Mouse (Mus musculus) retina, embryonic 14.5 days (tissue): Measurements from ENCODE around the gene Crlf2.

Source experiments
- DNase-seq: peaks from one replicate; pipeline ENCODE4 v3.0.0-alpha.2; 2015; ENCODE audit warnings: low spot score

Gene Crlf2

GRCm38 (mm10) chr5:109558404-109559160 lies at the start of gene Crlf2:
Gene Crlf2, minus strand, starts transcription at chr5:109558993.
- peak; percentile 92 for DNase-seq

- peak; percentile 57 for DNase-seq
Measured at GRCm38 (mm10) chr5:109602585-109602984, 43.8 kb upstream of the Crlf2 start.

DNA sequence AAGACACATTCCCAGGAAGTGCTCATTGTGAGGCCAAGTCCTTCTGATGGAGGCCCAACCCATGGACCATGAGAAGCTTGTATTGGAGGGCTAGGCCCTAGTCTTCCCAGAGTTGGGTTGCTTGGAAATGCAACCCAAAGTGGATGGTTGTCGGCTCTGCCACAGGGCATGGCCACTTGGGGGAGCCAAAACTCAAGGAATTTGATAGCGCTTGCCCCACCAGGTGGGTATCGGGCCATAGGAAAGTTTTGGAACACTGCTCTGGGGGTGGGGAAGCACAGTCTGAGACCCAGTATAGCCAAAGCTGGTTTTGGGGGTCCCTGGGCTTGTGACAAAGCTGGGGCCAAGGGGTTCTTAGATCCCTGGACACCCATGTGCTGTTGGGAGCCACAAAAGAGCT lies 42.3 kb upstream of the Crlf2 start:
- DNase-seq, result peak; percentile 66

GRCm38 (mm10) chr5:109598876-109599275 lies 40.1 kb upstream of the Crlf2 start:
- DNase-seq, result no peak

GRCm38 (mm10) chr5:109596647-109597046 lies 37.9 kb upstream of the Crlf2 start:
- no peak for DNase-seq

DNA sequence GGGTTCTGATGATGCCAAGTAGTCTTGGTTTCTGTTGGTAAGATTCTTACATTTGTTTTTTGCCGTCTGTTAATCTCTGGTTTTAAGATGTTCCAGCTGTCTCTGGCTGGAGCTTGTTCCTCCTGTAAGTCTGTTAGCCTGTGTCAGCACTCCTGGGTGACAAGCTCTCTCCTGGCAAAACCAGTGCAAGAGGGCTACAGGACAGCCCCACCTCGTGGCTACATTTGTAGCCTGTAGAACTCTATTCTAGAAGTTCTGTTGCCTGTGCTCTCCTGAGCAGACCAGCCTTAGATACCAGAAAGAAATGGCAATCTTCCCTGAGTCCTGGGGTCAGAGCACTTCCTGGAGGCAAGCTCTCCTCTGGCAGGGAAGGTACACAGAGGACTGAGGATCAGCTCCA lies 4.0 kb upstream of the Crlf2 start:
- no peak for DNase-seq

GRCm38 (mm10) chr5:109559191-109559590 lies 398 bp upstream of the Crlf2 start:
- DNase-seq, result no peak

DNA sequence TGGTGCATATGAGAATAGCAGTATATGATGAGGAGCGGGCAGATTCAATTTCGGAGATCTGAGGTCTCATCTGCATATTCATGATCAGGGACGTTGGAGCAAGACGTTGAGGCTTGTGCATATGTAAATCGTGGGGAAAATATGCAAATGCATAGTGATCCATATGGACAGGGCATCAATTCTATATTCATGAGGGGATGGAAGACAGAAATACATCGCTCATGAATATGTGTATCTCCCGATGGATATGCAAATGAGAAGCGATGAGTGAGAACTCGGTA lies 730 bp downstream of the Crlf2 start:
- DNase-seq, result no peak

- DNase-seq, result peak; percentile 95
Measured at GRCm38 (mm10) chr5:109557321-109558122, 1.3 kb downstream of the Crlf2 start.

DNA sequence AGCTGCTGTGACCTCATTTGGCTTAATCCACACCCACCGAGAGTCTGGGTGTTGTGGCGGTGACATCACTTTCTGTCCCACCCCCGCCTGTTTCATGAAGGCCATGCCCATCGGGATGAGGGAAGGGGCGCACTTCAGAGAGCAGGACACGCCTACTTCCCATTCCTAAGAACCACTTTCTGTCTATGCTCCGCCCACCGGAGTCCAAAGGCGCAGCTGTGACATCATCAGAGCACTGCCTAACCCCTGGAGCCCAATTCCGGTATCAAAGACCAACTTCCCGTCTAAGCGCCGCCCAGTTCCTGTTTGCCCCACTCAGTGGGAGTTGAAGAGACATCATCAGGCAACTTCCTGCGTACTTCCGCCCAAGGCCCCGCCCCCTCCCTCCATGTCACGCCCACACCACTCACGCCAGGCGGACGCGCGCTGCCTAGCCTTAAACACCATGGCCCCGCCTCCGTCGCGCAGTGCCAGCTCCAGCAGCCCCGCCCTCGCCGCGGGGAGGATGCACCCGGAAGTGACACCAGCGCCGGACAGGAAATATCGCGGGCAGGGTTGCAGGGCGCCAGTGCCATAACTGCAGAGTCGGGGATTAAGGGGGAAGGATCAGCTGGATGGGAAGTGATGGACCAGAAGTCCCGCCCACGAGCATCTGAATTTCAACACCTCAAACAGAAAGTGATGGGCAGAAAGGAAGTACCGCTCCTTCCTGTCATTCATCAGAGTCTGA lies 2.0 kb downstream of the Crlf2 start:
- DNase-seq, result peak; percentile 82

DNA sequence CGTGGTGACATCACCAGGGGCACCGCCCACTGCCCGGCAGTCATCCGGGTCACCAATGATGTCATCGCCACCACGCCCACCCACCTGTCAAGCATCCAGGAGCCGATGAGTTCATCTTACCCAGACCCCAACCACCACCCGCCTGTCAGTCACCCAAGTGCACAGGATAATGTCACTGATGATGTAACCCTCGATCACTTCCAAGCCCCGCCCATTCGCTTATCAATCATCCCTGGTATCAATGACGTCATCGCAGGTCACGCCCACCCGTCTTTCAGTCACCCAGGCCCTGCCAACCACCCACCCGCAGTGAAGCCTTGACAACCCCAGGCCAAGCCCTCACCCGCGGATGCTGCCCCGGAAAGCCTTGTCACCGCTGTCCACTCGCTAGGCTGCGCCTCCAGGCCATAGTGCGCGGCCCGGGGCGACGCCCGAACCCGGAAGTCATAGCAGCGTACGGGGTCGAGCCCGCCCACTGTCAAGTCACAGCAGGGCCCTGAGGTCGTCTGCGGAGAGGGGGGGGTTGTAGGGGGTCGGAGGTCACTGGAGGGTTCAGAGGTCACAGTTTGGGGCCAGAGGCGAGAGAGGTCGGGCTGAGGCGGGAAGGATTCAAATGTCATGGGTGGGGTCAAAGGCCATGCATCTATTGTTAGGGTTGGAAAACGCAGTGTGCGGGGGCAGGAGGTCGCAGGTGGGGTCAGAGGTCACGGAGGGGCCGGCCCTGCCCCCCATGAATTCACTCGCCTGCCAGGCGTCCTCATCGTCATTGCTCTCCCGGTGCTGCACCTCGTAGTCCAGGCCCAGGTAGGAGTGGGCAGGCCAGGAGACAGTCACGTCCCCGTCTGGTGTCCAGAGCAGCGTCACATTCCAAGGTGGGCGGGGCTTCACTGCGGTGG lies 2.9 kb downstream of the Crlf2 start:
- peak; percentile 1 for DNase-seq

GRCm38 (mm10) chr5:109555236-109555675 lies 3.5 kb downstream of the Crlf2 start:
- DNase-seq, result no peak

GRCm38 (mm10) chr5:109554091-109555050 lies 4.4 kb downstream of the Crlf2 start:
- peak; percentile 1 for DNase-seq

DNA sequence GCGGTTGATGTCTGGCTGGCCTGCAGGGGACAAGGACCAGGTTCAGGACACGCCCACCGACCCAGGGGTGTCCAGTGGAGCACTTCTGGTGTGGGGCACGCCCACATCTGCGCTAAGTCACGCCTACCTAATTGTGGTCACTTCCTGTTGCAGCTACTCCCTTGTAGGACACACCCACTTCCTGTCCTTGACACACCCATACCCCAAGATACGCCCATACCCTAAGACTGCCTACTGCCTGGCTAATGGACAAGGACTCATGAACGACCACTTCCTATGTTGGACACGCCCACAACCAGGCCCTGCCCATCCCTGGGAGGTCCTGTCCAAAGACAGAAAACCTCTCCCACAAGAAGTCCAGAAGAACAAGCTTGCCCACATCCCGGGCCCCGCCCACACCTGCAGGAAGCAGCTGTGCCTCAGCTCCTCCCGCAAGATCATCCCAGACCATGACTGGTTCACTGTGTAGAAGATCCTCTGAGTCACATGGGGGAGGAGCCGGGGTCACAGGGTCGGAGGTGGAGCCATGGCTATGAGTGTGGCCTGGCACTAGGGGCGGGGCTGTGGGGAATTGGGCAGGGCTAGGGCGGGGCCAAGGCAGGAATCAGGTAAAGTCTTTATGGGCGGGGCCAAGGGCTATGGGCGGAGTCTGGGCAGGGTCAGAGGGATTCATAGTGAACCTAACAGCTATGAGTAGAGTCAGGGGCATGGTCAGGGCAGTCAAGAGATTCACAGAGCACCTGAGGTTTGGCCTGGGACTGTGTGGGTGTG lies 5.4 kb downstream of the Crlf2 start:
- no peak for DNase-seq

DNA sequence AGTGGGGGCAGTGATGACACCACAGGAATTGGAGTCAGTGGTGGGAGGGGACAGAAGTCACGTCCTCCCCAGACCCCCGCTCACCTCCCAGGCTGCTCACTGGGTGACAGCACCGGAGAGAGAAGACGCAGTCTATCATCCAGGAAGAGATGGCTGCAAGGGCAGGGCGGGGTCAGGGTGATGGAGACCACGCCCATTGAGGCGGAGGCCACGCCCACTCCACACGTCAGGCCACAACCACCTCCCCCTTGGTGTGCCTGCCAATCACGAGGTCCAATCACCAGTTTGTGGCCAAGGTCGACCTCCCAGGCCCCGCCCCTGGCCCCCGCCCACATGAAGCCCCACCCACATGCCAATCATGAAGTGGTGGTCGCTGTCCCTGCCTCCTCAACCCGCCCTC lies 6.3 kb downstream of the Crlf2 start:
- DNase-seq, result no peak

DNA sequence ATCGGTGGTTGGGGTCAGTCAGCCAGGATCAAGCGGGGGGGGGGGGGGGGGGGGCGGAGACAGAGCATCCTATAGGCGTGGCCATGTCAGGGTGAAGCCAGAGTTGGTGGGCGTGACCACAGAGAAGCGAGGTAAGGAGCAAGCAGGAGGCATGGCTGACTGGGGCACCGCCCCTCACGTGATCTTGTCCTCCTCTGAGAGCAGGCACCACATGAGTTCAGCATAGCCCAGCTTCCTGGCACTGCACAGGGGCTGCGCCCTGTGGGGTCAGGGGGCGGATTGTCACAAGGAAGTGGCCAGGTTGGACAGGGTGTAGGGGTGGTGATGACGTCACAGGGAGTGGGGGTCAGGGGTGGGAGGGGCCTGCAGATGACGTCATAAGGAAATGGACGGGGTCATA lies 6.7 kb downstream of the Crlf2 start:
- DNase-seq, result no peak

DNA sequence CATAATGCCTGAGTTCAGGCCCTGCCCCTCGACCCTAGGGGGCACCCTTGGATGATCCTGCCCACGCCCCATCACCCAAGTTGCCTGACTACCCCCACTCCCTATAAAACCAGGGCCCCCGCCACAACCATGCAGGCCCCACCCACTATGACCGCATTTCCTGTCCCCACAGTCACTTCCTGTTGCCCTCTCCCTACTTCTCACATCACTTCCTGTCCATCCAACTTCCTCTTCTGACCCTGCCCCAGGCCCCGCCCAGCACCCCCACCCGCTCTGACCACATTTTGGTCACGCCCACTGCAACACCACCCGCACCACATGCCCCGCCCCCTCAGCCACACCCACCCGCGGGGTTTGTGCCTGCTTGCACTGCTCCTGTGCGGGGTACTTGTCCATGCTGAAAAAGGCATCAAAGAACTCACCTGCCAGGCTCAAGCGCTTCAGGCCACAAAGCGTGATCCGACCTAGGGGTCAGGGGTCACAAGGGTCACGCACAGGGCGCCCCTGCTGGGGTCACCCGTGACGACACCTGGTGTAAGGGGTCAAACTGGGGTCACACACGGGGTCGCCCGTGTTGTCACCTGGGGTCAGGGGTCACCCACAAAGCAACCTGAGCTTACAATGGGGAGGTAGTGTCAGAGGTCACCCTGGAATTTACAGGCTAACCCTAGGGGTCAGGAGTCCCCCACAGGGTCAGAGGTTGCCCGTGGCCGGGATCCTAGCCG lies 7.6 kb downstream of the Crlf2 start:
- DNase-seq, result no peak

- DNase-seq, result no peak
Measured at GRCm38 (mm10) chr5:109550225-109550935, 8.4 kb downstream of the Crlf2 start.

DNA sequence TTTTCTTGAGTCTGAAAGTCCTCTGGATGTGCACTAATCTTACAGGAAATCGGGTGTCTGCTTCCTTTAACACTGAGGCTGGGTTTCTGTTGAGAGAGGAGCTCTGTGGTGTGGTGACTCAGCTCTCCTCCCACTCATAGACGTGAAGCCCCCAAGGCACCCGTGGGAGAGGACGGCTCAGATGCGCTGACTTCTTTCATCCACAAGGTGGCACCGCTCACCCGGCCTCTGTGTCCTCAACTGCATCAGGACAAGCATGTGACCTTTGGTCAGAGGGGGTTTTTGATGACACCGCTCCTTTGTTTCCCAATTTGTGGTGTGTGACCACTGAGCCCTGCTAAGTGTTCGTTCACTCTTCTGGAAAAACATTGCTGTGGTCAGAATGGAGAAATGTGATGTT lies 10.1 kb downstream of the Crlf2 start:
- DNase-seq, result no peak
